Mouse (Mus musculus) neutrophil, adult 5-6 weeks (primary cell): ENCODE measurements at regions not wholly inside any gene's neighbourhood (a gene's known extent, or its start where the extent isn't known, plus 50 kb on each side); places are given as distances from the start of the nearest gene placed in this dataset.

Experiments used
- ATAC-seq: fragments of 151-379, 151-347 bp; 2 replicates; pipeline ENCODE4 v1.8.0; 2017; ENCODE audit warnings: mild to moderate bottlenecking, moderate TSS enrichment; ENCODE audit not compliant: insufficient number of reproducible peaks, poor library complexity, low FRiP score, severe bottlenecking; ENCODE audit errors: extremely low read depth

GRCm38 (mm10) chr7:145051616-145052015 lies 111.9 kb upstream of the Ccnd1 start:
- ATAC-seq = no peak

GRCm38 (mm10) chr7:145050729-145051128 lies 111.0 kb upstream of the Ccnd1 start:
- ATAC-seq = no peak

GRCm38 (mm10) chr7:145048481-145048877 lies 108.8 kb upstream of the Ccnd1 start:
- no peak for ATAC-seq

GRCm38 (mm10) chr7:145047771-145048480 lies 108.2 kb upstream of the Ccnd1 start:
- no peak for ATAC-seq

- no peak for ATAC-seq
Observed at GRCm38 (mm10) chr7:145045230-145045629, 105.5 kb upstream of the Ccnd1 start.

- no peak for ATAC-seq
Observed at GRCm38 (mm10) chr7:145043455-145044149, 103.9 kb upstream of the Ccnd1 start.

- ATAC-seq = no peak
Observed at GRCm38 (mm10) chr7:145040871-145041270, 101.1 kb upstream of the Ccnd1 start.

GRCm38 (mm10) chr7:145034385-145034784 lies 94.7 kb upstream of the Ccnd1 start:
- no peak for ATAC-seq

GRCm38 (mm10) chr7:145031275-145031674 lies 91.5 kb upstream of the Ccnd1 start:
- no peak for ATAC-seq

- ATAC-seq = no peak
Observed at GRCm38 (mm10) chr7:145030635-145031141, 91.0 kb upstream of the Ccnd1 start.

GRCm38 (mm10) chr7:145029622-145030021 lies 89.9 kb upstream of the Ccnd1 start:
- ATAC-seq = no peak

GRCm38 (mm10) chr7:145029124-145029523 lies 89.4 kb upstream of the Ccnd1 start:
- no peak for ATAC-seq

GRCm38 (mm10) chr7:145027061-145027460 lies 87.3 kb upstream of the Ccnd1 start:
- no peak for ATAC-seq

- ATAC-seq = no peak
Observed at GRCm38 (mm10) chr7:145026014-145026285, 86.2 kb upstream of the Ccnd1 start.

- ATAC-seq = no peak
Observed at GRCm38 (mm10) chr7:145025186-145026013, 85.7 kb upstream of the Ccnd1 start.

GRCm38 (mm10) chr7:145024651-145025050 lies 84.9 kb upstream of the Ccnd1 start:
- ATAC-seq = no peak

- no peak for ATAC-seq
Observed at GRCm38 (mm10) chr7:145019137-145019536, 79.4 kb upstream of the Ccnd1 start.

- ATAC-seq = no peak
Observed at GRCm38 (mm10) chr7:145018149-145018548, 78.4 kb upstream of the Ccnd1 start.

- no peak for ATAC-seq
Observed at GRCm38 (mm10) chr7:145015463-145016085, 75.8 kb upstream of the Ccnd1 start.
